Mouse (Mus musculus): Measurements from ENCODE around the gene Prpf38b.

DNA sequence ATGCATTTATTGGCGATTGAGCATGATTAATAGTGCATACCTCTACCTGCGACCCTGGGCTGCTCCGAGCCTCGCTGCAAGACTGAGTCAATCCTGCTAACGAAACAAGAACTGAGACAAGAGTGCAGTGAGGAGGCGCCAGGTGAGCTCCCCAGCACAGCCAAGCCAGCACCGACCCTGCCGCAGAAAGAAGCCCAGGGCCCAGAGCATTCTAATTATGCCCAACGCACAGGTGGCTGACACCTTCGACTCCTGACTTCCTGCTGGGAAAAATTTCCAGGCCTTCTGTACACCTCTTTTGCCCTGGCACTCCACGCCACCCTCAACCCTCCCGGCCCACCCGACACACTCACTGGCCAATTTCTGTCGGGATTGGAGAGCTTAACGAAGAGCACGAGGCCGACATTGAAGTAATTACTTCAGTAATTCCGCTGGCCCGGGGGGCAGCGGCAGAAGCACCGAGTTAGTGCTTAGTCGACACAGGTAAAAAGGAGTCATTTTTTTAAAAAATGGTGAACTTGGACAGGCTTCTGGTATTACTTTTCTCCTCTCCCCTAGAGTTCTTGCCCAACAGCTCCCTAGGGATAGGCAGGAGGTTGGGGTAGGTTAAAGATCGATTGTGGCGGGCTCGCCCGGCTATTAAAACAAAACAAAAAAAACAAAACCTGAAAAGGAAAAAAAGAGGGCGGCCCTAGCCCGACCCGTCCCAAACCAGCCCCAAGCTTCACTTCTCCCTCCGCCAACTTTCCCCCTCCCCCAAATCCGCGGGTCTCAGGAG lies 1.0 kb downstream of the Prpf38b start:
- TF ChIP-seq CTCF (IDR thresholded peaks at IDR 0.05; ENCODE audit: low read depth) (no peak), EP300 (IDR thresholded peaks at IDR 0.05; ENCODE audit: low read depth) (no peak)
